Mouse (Mus musculus) spleen, embryonic (tissue): ENCODE measurements at regions not wholly inside any gene's neighbourhood (a gene's known extent, or its start where the extent isn't known, plus 50 kb on each side); places are given as distances from the start of the nearest gene placed in this dataset.

Source experiments
- CTCF ChIA-PET: fragments of 350-600 bp; sonication (Branson Sonifier 250); formaldehyde crosslinking; loops from one replicate; lab custom pipeline; 2022; lab: Charles Lee

GRCm38 (mm10) chr3:37934905-37935708 is 210.8 kb upstream of the Gm5148 start:
- CTCF ChIA-PET: interaction anchor here (0.6 kb wide), 1 partner anchor 24 kb away, joined by 10 read pairs; no protein-coding TSS in a partner anchor

- CTCF ChIA-PET: no interaction called here
Measured at GRCm38 (mm10) chr3:37934236-37934635, 209.9 kb upstream of the Gm5148 start.

DNA sequence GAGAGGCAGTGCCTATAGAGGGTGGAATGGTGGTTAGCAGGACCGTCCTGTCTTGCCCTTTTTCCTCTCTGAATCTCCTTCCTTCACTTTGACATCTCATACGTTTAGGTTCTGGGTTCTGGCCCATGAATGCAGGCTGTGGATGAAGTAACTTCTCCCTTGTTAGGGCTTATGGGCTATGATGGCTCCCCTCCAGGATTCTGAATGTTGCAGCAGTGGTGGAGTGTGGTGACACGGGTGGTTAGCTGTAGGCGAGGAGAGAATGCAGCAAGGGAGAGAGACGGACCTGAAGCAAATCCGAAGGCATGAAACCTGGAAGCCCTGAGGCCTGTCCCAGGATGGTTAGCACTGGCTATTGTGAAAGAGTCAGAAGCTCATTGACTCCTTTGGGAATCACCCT is 204.4 kb upstream of the Gm5148 start:
- CTCF ChIA-PET: interaction anchor here (0.9 kb wide), 1 partner anchor 181 kb away, joined by 3 read pairs; no protein-coding TSS in a partner anchor

- CTCF ChIA-PET: no interaction called here
Measured at GRCm38 (mm10) chr3:37919450-37920156, 195.3 kb upstream of the Gm5148 start.

- CTCF ChIA-PET: no interaction called here
Measured at GRCm38 (mm10) chr3:37916786-37917479, 192.6 kb upstream of the Gm5148 start.

DNA sequence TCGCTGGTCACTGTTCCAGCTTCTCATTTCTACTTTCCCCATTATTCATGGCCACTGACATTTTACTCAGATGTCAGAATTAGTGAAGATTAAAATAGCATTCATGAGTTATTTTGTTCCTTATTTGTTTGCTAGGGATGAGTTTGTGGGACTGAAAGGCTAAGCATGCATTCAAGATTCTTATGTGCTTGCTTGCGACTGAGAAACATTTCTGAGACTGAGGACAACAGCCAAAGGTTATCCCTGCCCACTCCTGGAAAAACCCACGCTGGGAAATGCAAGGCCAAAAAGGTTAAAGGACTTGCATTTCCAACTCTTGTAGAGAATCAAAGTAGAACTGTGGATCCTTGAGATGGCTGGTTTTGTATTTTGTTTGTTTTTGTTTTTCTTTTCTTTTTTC is 192.0 kb upstream of the Gm5148 start:
- CTCF ChIA-PET: no interaction called here

DNA sequence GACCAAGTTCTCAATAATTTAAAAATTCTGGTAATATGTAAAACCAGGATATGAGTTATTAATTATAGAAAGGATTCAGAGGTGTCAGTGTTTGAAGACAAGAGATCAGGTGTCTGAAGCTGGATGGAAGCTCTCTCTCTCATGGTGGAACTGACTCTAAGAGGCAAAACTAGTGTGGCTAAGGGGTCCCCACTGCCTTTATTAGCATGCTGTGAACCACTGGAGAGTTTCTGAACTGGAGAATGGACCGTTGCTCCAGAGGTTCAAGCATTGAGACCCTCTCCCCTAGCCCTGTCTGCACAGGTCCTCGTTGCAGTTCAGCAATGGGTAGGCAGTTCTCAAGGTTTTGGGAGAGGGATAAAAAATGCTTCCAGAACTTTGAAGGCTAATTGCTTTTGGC is 191.4 kb upstream of the Gm5148 start:
- CTCF ChIA-PET: no interaction called here

- CTCF ChIA-PET: no interaction called here
Measured at GRCm38 (mm10) chr3:37914136-37914535, 189.8 kb upstream of the Gm5148 start.

GRCm38 (mm10) chr3:37909821-37910220 is 185.5 kb upstream of the Gm5148 start:
- CTCF ChIA-PET: no interaction called here

- CTCF ChIA-PET: no interaction called here
Measured at GRCm38 (mm10) chr3:37909008-37909407, 184.7 kb upstream of the Gm5148 start.

DNA sequence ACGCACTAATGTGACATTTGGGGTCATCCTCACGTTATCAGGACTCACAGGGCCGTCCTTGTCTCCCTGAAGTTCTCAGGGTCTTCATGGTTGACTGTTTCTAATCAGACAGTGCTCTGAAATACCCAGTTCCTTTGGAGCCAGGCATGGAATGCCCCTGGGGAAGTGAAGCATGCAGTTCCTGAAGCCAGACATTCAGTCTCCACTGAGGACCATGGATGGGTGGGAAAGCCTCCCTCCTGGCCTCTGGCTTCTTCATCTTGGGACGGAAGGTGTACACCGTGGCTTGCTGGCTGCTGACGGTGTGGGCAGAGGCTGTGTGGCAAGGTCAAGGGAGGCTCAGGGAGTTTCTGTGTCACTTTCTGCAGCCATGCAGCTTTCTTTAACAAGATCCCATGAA is 184.2 kb upstream of the Gm5148 start:
- CTCF ChIA-PET: no interaction called here

GRCm38 (mm10) chr3:37907432-37908088 is 183.3 kb upstream of the Gm5148 start:
- CTCF ChIA-PET: no interaction called here

- CTCF ChIA-PET: no interaction called here
Measured at GRCm38 (mm10) chr3:37906806-37907251, 182.5 kb upstream of the Gm5148 start.

DNA sequence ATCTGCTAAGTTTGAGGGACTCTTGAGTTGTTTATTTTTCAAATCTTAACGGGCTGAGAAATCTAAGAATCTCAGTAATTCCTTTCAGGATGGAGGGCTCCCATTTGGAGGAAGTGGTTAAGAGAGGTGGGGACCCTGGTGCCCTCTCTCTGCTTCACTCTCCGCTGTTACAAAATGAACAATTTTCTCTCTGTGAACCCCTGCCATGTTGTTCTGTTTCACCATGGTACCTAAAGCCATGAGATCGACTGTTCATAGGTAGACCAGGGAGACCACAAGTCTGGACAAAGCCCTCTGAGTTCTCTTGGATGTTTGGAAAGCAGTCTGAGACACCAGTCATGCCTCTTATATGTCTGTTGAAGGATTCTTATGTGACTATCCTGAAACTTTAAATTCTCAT is 179.9 kb upstream of the Gm5148 start:
- CTCF ChIA-PET: interaction anchor here (0.7 kb wide), 1 partner anchor 689 kb away, joined by 3 read pairs; no protein-coding TSS in a partner anchor

DNA sequence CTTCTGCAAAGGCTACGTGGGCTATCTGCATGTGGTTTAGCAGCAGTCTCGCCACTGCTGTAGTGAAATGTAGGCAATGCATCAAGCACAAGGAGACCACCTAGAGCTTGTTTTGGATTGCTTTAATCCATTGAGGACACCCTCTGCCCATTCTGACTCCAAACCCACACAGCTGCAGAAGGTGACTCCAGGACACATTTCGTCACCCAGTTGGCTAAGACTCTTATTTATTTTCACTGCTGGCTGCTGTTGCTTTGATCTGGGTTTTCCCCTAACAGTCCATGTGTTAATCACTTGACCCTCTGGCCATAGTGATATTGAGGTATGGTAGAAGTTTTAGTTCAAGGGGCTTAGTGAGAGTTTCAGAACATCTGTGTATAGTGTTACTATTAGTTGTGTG is 179.2 kb upstream of the Gm5148 start:
- CTCF ChIA-PET: interaction anchor here (0.7 kb wide), 1 partner anchor 689 kb away, joined by 3 read pairs; no protein-coding TSS in a partner anchor

GRCm38 (mm10) chr3:37903021-37903420 is 178.7 kb upstream of the Gm5148 start:
- CTCF ChIA-PET: no interaction called here

GRCm38 (mm10) chr3:37897392-37897791 is 173.1 kb upstream of the Gm5148 start:
- CTCF ChIA-PET: no interaction called here

- CTCF ChIA-PET: no interaction called here
Measured at GRCm38 (mm10) chr3:37896821-37897311, 172.6 kb upstream of the Gm5148 start.

GRCm38 (mm10) chr3:37894599-37894998 is 170.3 kb upstream of the Gm5148 start:
- CTCF ChIA-PET: no interaction called here

- CTCF ChIA-PET: no interaction called here
Measured at GRCm38 (mm10) chr3:37890202-37890601, 165.9 kb upstream of the Gm5148 start.

DNA sequence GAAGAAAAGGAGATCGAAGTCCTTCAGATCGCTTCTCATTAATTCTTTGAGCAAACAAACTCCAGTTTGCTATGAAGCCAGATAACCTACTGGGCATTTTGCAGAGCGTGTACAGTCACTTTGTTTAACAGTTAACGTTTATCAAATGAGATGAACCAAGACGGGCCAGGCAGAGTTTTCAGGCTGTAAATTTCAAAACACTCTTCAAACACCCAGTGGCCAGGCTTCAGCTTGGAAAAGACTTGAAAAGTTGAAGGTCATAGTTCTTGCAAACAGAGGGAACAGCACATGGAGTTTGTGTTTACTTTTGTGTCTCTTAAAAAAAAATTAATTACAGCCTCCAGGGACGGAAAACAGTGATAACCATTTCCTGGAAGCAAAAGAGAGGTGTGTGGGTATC is 164.2 kb upstream of the Gm5148 start:
- CTCF ChIA-PET: no interaction called here
